Mouse (Mus musculus) embryonic facial prominence, embryonic 12.5 days (tissue): ENCODE measurements around the gene 1700030K09Rik. TPM values are rescaled to one million over a fixed set of nuclear protein-coding genes. Genes with fewer than 3 reads are reported as not detected.

Experiments used
- ATAC-seq: fragments of 200-750 bp; cut with Nextera tagmentation; 2 replicates; pipeline ENCODE4 v1.8.0; 2017; ENCODE audit not compliant: insufficient number of reproducible peaks, insufficient read depth, low FRiP score, low TSS enrichment
- H3K27ac ChIP-seq: fragments of 300-500 bp; sonication (generic); 2 replicates; pipeline ENCODE4 v1.5.1; 2016; ENCODE audit warnings: mild to moderate bottlenecking
- H3K27me3 ChIP-seq: fragments of 300-500 bp; sonication (generic); 2 replicates; pipeline ENCODE4 v1.6.1; 2016; ENCODE audit warnings: mild to moderate bottlenecking, moderate library complexity
- H3K36me3 ChIP-seq: fragments of 300-500 bp; sonication (generic); 2 replicates; pipeline ENCODE4 v1.6.1; 2016; ENCODE audit warnings: mild to moderate bottlenecking
- H3K4me1 ChIP-seq: fragments of 300-500 bp; sonication (generic); 2 replicates; pipeline ENCODE4 v1.6.1; 2016
- H3K4me2 ChIP-seq: fragments of 300-500 bp; sonication (generic); replicated peaks from 2 replicates; pipeline ENCODE4 v1.6.1; 2016; ENCODE audit warnings: mild to moderate bottlenecking, moderate library complexity
- H3K4me3 ChIP-seq: fragments of 300-500 bp; sonication (generic); 2 replicates; pipeline ENCODE4 v1.5.1; 2016; ENCODE audit warnings: mild to moderate bottlenecking
- H3K9ac ChIP-seq: fragments of 300-500 bp; sonication (generic); 2 replicates; pipeline ENCODE4 v1.6.1; 2016; ENCODE audit warnings: mild to moderate bottlenecking, moderate library complexity
- H3K9me3 ChIP-seq: fragments of 300-500 bp; sonication (generic); 2 replicates; pipeline ENCODE4 v1.6.1; 2016; ENCODE audit warnings: mild to moderate bottlenecking, moderate library complexity
- WGBS: fragments of 180-500 bp; shearing (Covaris S2); methylation state at CpG from one replicate; pipeline ENCODE4 v1.1.7; 2016; 5-methylcytosine and 5-hydroxymethylcytosine counted together
- microRNA-seq: library from miRNA; unstranded; fragments of <30 nt; microRNA quantifications from one replicate; pipeline ENCODE4, GENCODE M21; 2017
- polyA plus RNA-seq: library from polyadenylated mRNA; unstranded; fragments of >200 nt; fragmentation: Nextera tagmentation; extraction: Ambion mirVana; gene quantifications from 2 replicates; pipeline ENCODE4 v1.2.1, GENCODE M21; 2016

1700030K09Rik gene
- polyA plus RNA-seq, 1 experiment from 2014 or later, result 18.7 TPM

DNA sequence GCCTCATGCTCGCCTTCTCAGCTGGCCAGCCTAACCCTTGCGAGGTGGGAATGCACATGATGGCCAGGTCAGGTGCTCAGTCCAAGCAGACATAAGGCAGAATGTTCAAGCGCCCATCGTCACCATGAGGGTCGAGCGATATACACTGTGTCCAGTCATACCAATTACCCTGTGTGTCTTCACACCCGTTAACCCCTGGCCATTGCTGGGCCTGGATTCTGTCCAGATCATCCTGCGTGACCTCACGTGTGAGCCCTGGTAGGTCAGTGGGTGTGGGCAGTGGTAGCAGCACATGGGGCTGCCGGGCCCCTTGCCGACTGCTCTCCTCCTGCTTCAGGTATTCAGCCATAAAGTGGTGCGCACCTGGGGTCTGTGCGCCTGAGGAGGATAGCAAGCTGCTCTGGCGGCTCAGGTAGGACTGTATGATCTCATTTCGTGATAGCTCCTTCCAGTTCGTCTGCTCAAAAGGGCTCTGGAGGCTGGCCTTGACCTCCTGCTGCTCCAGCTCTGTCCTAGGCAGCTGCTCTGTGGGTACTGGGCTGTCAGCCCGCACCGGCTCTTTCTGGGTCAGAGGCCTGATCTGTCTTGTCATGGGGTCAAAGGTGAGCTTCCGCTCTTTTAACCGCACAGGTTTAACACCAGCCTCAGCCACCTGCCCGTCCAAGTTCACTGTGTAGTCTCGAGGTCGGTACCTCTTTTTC is 51.9 kb downstream of the 1700030K09Rik start:
- H3K27me3 ChIP-seq, result no peaks in the 10 kb centered on the region
- peaks cover 33% of the 10 kb centered on the region for H3K36me3 ChIP-seq
- no peak for ATAC-seq
- 87% methylated on average over 23 of the region's 23 CpGs for WGBS
- 0 out of 2 replicates have a peak overlapping the region, but pooled peaks have one; percentile 3 for H3K9ac ChIP-seq
- H3K4me2 ChIP-seq, result no peak overlapping the region
- no peak overlapping the region for H3K4me3 ChIP-seq
- no peaks in the 10 kb centered on the region for H3K9me3 ChIP-seq
- H3K4me1 ChIP-seq, result peaks cover 20% of the 10 kb centered on the region
- H3K27ac ChIP-seq, result no peak overlapping the region

DNA sequence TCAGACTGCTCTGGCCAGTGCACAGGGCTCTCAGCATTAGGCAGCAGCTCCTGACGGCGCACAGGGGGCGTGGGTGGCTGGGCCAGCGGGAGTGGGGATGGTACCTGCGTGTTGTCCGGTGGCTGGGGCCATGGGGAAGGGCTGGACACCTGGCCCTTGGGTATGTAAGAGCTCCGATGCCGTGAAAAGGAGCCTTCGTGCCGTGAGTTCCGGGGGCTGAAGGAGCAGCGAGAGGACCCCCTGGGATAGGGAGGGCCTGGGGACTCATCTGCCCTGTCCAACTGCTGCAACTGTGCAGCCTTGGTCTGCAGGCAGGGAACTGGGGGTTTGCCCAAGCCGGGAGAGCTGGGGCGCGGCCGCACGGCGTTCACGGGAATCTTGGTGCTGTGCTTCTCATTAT is 52.5 kb downstream of the 1700030K09Rik start:
- Histone ChIP-seq H3K9me3 (no peaks in the 10 kb centered on the region), H3K27me3 (no peaks in the 10 kb centered on the region), H3K4me2 (no peak overlapping the region), H3K27ac (no peak overlapping the region), H3K36me3 (peaks cover 33% of the 10 kb centered on the region), H3K4me3 (no peak overlapping the region), H3K4me1 (peaks cover 14% of the 10 kb centered on the region), H3K9ac (no peak overlapping the region)
- no peak for ATAC-seq
- 95% methylated on average over 19 of the region's 19 CpGs for WGBS

DNA sequence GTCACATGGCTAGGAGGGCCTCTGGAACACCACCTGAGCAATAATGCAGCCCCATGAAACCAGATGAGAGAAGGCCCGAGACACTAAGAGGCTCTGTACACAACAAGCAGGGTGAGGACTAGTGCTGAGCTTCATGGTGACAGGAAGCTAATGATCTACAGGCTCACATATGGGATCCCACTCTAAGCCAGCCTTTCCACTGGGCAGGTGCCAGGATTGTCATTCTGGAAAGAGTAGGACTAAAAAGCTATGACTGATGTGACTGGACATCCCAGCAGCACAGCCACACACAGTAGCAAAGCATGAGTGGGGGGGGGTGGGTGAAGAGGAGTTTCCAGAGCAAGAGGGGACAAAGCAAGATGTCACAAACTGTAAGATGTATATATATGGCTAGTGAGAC is 54.2 kb downstream of the 1700030K09Rik start:
- no peak overlapping the region for H3K4me2 ChIP-seq
- H3K9ac ChIP-seq, result no peak overlapping the region
- no peak for ATAC-seq
- H3K27me3 ChIP-seq, result no peaks in the 10 kb centered on the region
- no peak overlapping the region for H3K27ac ChIP-seq
- no peaks in the 10 kb centered on the region for H3K9me3 ChIP-seq
- no peak overlapping the region for H3K4me3 ChIP-seq
- peaks cover 9% of the 10 kb centered on the region for H3K4me1 ChIP-seq
- peaks cover 37% of the 10 kb centered on the region for H3K36me3 ChIP-seq
- 69% methylated on average over 1 of the region's 1 CpGs for WGBS

DNA sequence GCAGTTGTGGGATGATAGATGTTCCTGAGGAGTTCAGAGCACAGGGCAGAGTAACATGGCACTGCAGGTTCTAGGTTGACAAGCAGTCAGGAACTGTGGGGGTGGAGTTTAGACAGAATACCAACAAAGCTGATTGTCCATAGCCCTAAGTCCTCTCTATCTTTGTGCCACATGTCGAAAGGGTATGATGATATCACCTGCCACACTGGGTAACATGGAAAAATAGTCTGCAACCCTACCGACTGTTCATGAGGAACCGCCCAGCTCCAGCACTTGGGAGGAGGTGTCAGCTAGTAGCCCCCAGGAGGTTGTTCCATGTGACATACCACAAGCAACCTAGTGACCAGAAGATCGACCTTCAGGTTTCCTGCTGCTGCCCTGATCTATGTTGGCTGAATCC is 54.8 kb downstream of the 1700030K09Rik start:
- peaks cover 37% of the 10 kb centered on the region for H3K36me3 ChIP-seq
- peaks cover 6% of the 10 kb centered on the region for H3K4me1 ChIP-seq
- H3K4me3 ChIP-seq, result no peak overlapping the region
- no peak overlapping the region for H3K4me2 ChIP-seq
- no peak overlapping the region for H3K9ac ChIP-seq
- H3K9me3 ChIP-seq, result no peaks in the 10 kb centered on the region
- H3K27me3 ChIP-seq, result no peaks in the 10 kb centered on the region
- no peak overlapping the region for H3K27ac ChIP-seq
- ATAC-seq, result no peak
- 95% methylated on average over 4 of the region's 4 CpGs for WGBS

DNA sequence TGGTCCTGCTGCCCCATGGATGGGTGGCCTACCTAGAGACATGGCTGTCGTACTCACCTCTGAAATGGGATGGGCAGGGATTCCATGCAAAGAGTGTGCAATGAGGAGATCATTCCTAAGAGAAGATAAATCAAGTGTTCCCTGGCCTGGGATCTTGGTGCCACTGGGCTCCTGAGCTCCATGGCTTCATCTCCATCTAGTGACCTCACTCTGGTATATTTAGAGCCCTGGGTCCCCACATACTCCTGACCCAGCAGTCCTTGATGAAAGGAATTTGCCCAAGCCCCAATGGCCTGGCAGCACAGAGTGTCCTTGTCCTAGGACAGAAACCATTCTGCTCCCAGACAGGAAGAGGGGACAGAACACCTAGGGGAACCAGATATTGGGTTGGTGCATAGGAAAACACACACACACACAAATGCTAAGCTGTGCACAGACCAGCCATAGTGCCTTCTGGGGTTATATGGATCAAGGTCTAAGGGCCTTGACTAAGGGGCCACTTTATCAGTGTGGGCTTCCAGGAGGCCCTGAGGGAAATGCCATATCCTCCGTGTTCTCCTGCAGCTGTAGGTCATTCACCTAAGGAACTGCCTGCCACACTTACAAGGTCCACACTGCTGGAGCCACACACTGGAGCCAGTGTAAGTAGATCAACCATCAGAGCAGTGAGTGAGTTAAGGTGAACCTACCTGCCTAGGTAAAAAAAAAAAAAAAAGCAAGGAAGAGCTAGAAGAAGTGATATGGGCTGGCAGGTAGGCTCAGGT is 56.0 kb downstream of the 1700030K09Rik start:
- Histone ChIP-seq H3K4me3 (no peak overlapping the region), H3K27ac (no peak overlapping the region), H3K4me2 (no peak overlapping the region), H3K9me3 (no peaks in the 10 kb centered on the region), H3K4me1 (no peaks in the 10 kb centered on the region), H3K36me3 (peaks cover 39% of the 10 kb centered on the region), H3K9ac (no peak overlapping the region), H3K27me3 (no peaks in the 10 kb centered on the region)
- 78% methylated on average over 2 of the region's 2 CpGs for WGBS
- no peak for ATAC-seq

DNA sequence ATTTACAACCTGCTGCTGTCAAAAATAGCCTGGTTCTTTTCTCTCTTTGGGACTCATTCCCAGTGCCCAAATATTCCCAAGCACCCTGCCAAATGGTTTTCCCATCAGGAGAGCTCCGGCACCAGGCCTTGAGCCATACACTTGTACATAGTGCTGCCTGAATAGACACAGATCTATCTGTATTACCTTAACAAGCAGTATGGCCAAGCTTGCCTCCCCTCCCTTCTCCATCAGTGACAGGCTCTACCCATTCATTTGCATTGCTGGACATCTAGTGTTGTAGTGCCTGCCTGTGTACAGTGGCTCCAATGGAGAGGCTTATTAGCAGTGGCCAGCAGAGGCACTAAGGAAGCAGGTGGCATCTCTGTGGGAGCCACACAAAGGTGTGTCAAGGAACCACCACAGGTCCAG is 56.8 kb downstream of the 1700030K09Rik start:
- Histone ChIP-seq H3K4me1 (no peaks in the 10 kb centered on the region), H3K27ac (no peak overlapping the region), H3K36me3 (peaks cover 31% of the 10 kb centered on the region), H3K9me3 (no peaks in the 10 kb centered on the region), H3K4me3 (no peak overlapping the region), H3K4me2 (no peak overlapping the region), H3K9ac (no peak overlapping the region), H3K27me3 (no peaks in the 10 kb centered on the region)
- 97% methylated on average over 1 of the region's 1 CpGs for WGBS
- no peak for ATAC-seq

DNA sequence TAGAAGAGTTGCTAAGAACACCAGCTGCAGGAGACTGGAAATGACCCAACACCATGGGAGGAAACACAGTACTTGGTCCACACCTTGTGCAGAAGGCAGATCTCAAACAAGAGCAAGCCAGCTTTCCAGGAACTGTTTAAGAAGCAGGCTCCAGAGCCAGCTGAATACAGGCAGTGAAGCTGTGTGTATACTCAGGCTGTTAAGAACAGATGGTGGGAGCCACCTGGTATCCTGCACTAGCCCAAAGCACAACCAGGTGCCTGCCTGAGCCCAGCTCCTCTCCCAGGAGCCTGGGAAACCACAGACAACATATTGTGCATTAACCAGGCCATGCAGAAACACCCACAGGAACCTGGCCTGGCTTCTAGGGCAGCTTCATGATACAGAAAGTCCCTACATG is 60.5 kb downstream of the 1700030K09Rik start:
- Histone ChIP-seq H3K9me3 (no peaks in the 10 kb centered on the region), H3K4me3 (no peak overlapping the region), H3K27ac (no peak overlapping the region), H3K27me3 (no peaks in the 10 kb centered on the region), H3K36me3 (peaks cover 12% of the 10 kb centered on the region), H3K4me2 (no peak overlapping the region), H3K4me1 (no peaks in the 10 kb centered on the region), H3K9ac (no peak overlapping the region)
- ATAC-seq, result no peak

DNA sequence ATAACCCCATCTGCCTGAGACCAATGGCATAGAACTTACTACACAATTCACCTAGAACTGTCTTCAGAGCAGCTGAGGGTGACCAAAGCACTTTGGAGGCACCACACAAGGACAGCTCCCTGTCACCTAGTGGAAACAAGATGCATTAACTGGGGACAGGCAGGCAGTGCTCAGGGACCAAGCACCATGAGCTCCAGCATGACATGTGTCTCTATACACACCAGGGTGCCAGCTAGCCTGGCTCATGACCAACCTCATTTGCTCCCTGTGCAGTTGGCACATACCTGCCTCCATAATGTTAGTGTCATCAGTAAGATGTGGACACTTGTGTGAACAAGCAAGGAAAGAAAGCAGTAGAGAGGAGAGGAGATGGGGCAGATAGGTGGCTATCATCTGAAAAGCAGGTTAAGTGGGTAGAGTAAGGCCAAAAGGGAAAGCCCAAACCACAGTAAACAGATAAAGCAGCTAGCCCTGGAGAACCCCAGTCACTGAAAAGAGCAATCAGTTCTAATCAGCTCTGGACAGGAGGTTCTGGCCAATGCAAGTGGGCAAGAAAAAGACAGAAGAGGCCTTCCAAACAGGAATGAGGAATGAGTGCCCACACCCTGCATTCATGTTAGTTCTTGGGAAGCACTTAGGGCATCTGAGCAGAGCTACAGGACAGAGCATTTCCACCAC is 61.1 kb downstream of the 1700030K09Rik start:
- Histone ChIP-seq H3K27ac (no peak overlapping the region), H3K4me2 (no peak overlapping the region), H3K9ac (no peak overlapping the region), H3K27me3 (no peaks in the 10 kb centered on the region), H3K4me1 (no peaks in the 10 kb centered on the region), H3K9me3 (no peaks in the 10 kb centered on the region), H3K36me3 (peaks cover 6% of the 10 kb centered on the region; the same call in 1 of the 2 replicates), H3K4me3 (no peak overlapping the region)
- no peak for ATAC-seq

DNA sequence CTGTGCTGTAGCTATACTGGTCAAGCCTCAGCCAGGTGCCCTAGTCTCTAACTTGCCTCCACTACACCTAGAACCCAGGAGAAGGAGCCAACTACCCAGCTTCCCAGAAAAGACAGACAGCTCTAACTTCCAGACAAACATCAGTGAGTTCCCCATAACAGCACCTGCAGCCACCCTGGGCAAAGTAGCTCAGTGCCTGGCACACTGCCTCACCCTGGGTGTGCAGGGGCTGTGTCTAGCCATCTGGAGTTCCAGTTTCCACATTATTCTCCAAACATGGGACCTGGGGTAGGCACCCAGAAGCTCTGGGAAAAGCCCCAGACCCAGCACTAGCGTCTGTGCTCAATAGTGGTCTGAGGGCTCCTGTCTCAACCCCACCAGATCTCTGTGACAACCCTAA is 63.8 kb downstream of the 1700030K09Rik start:
- no peak overlapping the region for H3K27ac ChIP-seq

More for the DNA sequence above, 63.8 kb downstream of the 1700030K09Rik start:
- H3K27me3 ChIP-seq, result no peaks in the 10 kb centered on the region
- peaks cover 5% of the 10 kb centered on the region; the same call in 1 of the 2 replicates for H3K36me3 ChIP-seq
- H3K9me3 ChIP-seq, result no peaks in the 10 kb centered on the region
- no peak for ATAC-seq
- no peaks in the 10 kb centered on the region for H3K4me1 ChIP-seq
- 83% methylated on average over 1 of the region's 1 CpGs for WGBS
- H3K4me2 ChIP-seq, result no peak overlapping the region
- H3K9ac ChIP-seq, result no peak overlapping the region
- no peak overlapping the region for H3K4me3 ChIP-seq

Small RNA genes within 50 kb of the gene (microRNA-seq; reads per million reads assigned to microRNA genes)
- 2.7 reads per million, percentile 11 among the genes with 10 or more reads in this experiment for gene Mir7068

Other genes starting within 250 kb of the 1700030K09Rik start
- not detected in 2 replicates for gene Cib3, start 231.0 kb upstream of the 1700030K09Rik start, polyA plus RNA-seq
- gene Gm11034, start 230.2 kb upstream of the 1700030K09Rik start, polyA plus RNA-seq, result not detected in 2 replicates
- gene Fam32a, start 224.2 kb upstream of the 1700030K09Rik start, polyA plus RNA-seq, result 73.3 and 77.0 TPM in 2 replicates
- gene Ap1m1, start 203.9 kb upstream of the 1700030K09Rik start, polyA plus RNA-seq, result 135 TPM in 2 replicates
- 24.1 and 29.1 TPM in 2 replicates for gene Gm10282, start 138.6 kb upstream of the 1700030K09Rik start, polyA plus RNA-seq
- gene Klf2, start 124.8 kb upstream of the 1700030K09Rik start, polyA plus RNA-seq, result 7.0 and 9.3 TPM in 2 replicates
- gene Eps15l1, start 22.4 kb upstream of the 1700030K09Rik start, polyA plus RNA-seq, result 69.0 and 71.8 TPM in 2 replicates
- 1.4 and 1.7 TPM in 2 replicates for gene Calr3, start within 50 bp of the 1700030K09Rik start, polyA plus RNA-seq
- 64.4 and 66.5 TPM in 2 replicates for gene Cherp, start 31.3 kb downstream of the 1700030K09Rik start, polyA plus RNA-seq
- 29.4 and 33.0 TPM in 2 replicates for gene Slc35e1, start 48.7 kb downstream of the 1700030K09Rik start, polyA plus RNA-seq
- 22.3 and 23.4 TPM in 2 replicates for gene Med26, start 104.4 kb downstream of the 1700030K09Rik start, polyA plus RNA-seq
- gene Smim7, start 127.2 kb downstream of the 1700030K09Rik start, polyA plus RNA-seq, result 115 and 123 TPM in 2 replicates
- 16.5 and 17.1 TPM in 2 replicates for gene Tmem38a, start 128.2 kb downstream of the 1700030K09Rik start, polyA plus RNA-seq
- gene Nwd1, start 202.8 kb downstream of the 1700030K09Rik start, polyA plus RNA-seq, result 0.05 and 0.13 TPM in 2 replicates